Mouse (Mus musculus) cortical plate, adult 2 months (tissue): Measurements from ENCODE around the gene Ppara.

ENCODE experiments used
- CTCF ChIP-seq: fragments of 200-500 bp; IDR thresholded peaks from 2 replicates; pipeline ENCODE4 v1.5.1; 2011; ENCODE audit warnings: mild to moderate bottlenecking, control low read depth, low read length; ENCODE audit not compliant: insufficient read depth; ENCODE audit errors: extremely low read depth
- POLR2A ChIP-seq: fragments of 200-500 bp; IDR thresholded peaks from 2 replicates; pipeline ENCODE4 v1.6.1; 2011; ENCODE audit warnings: mild to moderate bottlenecking, low read length, control low read depth; ENCODE audit not compliant: insufficient read depth; ENCODE audit errors: extremely low read depth

DNA sequence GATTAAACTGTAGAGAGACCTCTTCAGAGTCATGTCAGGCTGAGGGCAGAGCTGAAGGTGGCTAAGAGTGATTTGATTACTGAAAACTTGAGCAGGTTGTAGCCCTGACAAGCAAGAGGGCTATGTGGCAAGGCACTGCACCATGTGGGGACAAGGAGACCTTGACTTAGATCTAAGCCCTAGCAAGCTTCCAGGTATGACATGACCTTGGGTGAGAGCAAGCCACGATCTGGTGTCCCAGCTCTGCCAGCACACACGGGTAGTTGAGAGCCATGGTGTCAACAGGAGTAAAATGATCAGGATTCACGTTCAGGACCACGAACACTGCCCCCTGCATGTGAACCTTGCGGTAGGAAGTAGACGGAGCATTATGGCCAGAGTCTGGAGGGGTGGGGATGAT is 20.4 kb downstream of the Ppara start:
- TF ChIP-seq POLR2A (no peak), CTCF (no peak)
